Mouse (Mus musculus): ENCODE results near the gene Ftsj3. TPM values are rescaled to one million over a fixed set of nuclear protein-coding genes. Genes with fewer than 3 reads are reported as not detected.

Ftsj3 gene
- 8.2 and 9.8 TPM in 2 replicates for polyA plus RNA-seq (2021; fragmentation: Nextera tagmentation)
- long read RNA-seq, experiment 1, transcript Ftsj3-201 (21 exons, 3,144 nt) = major isoform, 16 of 27 reads
- long read RNA-seq, experiment 1, partial matches to known transcripts = 9 of 27 reads
- long read RNA-seq, experiment 1, other reads (novel, unspliced or antisense) = 2 of 27 reads
- long read RNA-seq, experiment 2, transcript Ftsj3-201 (21 exons, 3,144 nt) = major isoform, 107 of 139 reads
- long read RNA-seq, experiment 2, partial matches to known transcripts = 20 of 139 reads
- long read RNA-seq, experiment 2, other reads (novel, unspliced or antisense) = 12 of 139 reads

DNA sequence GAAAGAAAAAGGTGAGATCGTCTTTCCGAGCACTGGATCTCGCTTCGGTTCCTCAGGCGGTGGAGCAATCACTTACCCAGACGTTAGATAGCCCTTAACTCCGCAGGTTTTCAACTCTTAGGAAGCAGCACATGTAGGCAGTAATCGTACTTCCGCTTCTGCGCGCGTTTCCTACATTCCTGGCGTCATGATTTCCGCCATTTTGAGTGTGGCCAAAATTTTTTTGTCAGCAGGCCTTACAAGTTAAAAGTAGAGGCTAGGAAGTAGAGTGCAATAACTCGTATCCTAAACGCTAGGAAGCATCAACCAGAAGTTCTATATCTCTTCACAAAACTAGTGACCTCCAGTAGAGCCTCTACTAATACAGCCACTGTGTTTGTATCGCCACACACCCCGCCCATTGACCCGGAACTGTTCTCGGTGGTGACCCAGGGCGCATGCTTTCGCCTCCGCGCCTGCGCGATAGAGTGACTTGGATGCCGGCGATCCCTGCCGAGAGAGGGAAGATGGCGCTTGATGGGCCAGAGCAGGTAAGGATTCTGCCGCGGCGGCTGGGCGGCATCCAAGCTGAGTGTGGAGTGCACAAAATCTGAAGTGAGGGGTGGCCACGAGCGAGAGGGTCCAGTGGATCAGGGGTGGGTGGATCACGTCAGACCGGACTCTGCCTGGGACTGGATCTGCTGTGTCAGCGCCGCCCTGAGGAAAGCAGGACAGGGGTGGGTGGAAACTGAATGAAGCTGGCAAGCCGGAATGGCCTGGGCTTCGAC is at the start of gene Ftsj3, which contains the start of gene Psmc5:
Gene Ftsj3, minus strand, starts transcription at position 395 of the 767 bp plus-strand sequence.
Gene Psmc5, plus strand, starts transcription at position 470 of the 767 bp plus-strand sequence.

DNA sequence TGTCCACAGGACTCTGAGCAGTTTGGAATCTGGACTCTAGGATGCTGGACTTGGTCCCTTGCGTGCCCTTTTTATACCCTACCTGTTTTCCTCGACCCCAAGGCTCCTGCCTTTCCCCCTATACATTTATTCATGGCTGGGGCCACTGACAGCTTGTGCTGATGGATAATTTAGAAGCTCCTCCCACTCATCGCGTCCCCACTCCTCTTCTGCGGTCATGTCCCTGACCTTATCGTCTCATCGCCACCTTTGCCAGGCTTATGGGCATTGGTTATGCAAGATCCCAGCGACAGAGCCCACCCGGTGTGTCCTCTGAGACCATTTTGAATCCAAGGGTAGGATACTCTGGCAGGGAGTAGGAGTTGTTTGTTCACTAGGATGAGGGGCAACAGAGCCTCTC is 45.9 kb upstream of the Ftsj3 start, which contains the start of gene Gh:
Gene Gh, minus strand, starts transcription at position 101 of the 400 bp plus-strand sequence.

DNA sequence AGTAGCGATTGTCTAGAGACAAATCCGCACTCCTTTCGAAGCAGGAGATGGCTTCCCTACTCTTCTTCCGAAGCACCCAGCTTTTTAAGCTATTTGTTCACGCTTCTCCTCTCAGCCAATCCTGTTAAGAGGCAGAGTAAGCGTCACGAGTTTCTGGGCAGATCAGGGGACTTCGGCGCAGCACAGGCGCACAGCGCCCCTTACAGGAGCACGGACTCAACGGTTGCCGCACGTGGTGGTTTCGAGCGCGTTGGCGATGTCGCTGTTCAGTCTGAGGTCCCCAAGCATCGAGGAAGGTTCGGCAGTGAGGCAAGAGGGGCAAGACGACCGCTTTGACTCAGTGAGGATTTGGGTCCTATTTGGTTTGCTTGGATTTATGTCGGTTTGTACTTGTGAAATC is 20.6 kb upstream of the Ftsj3 start, which contains the start of gene Tcam1:
Gene Tcam1, plus strand, starts transcription at position 219 of the 400 bp plus-strand sequence.

DNA sequence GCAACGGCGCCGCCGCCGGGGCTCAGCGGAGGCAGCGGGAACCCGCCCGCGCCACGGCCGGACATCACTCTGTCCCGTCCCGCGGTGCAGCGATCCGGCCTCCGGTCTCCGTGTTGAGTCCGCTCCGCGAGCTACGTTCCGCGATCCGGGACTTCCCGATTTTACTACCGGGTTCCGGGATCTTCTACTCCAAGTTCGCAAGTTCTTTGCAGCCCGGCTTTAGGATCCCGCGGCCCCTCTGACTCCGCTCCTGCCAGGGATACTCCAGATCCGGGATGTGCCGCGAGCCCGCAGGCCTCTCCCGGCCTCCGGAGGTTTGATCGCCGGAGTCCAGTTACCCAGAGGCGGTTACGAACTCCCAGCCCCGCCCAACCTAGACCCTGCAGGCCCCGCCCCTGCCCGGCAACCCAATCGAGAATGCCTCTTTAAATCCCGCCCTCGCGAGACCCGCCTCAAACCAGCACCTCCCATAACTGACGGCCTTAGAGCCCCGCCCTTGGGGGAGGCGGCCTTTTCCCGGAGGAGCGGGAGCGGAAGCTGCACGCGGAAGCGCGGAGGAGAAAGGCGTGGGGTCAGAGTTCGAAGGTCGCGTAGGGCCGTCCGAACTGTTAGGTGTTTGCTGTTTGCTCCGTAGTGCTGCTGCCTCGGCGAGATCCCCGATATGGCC is 16.9 kb upstream of the Ftsj3 start, which contains the start of gene Smarcd2:
Gene Smarcd2, minus strand, starts transcription at position 329 of the 667 bp plus-strand sequence.

DNA sequence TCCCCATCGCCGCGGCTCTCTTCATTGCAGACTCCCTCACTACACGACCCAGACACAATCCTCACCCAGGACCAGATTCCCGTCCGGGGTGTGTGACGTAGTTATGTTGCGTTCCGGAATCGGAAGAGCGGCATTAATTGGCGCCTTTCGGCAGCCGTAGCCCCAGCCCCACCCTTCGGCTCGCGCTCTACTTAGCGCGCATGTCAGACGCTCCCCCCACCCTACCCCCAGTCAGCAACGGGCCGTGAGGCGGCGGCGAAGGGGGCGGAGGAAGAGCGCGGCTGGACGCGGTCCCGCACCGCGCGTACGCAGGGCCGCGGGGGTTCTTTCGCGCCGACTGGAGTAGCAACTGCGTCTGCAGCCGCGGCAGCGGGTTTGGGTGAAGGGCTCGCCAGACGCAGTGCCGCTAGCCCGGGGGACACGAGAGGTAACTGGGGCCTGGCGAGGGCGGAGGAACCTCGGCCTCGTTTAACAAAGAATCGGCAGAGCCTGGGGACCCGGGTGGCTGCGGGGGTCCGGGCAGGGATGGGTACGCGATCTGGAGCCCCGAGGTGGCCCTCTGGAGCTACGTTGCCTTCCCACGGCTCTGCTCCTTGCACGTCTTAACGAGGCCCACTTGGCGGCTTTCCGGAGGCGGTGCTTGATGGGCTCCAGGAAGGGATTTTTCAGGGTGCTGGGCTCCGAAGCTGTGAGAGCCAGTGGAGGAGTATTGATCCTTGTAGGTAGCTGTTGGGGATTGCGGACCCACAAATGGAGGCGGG is 39.0 kb downstream of the Ftsj3 start, which contains the start of gene Ddx42:
Gene Ddx42, plus strand, starts transcription at position 197 of the 761 bp plus-strand sequence.

DNA sequence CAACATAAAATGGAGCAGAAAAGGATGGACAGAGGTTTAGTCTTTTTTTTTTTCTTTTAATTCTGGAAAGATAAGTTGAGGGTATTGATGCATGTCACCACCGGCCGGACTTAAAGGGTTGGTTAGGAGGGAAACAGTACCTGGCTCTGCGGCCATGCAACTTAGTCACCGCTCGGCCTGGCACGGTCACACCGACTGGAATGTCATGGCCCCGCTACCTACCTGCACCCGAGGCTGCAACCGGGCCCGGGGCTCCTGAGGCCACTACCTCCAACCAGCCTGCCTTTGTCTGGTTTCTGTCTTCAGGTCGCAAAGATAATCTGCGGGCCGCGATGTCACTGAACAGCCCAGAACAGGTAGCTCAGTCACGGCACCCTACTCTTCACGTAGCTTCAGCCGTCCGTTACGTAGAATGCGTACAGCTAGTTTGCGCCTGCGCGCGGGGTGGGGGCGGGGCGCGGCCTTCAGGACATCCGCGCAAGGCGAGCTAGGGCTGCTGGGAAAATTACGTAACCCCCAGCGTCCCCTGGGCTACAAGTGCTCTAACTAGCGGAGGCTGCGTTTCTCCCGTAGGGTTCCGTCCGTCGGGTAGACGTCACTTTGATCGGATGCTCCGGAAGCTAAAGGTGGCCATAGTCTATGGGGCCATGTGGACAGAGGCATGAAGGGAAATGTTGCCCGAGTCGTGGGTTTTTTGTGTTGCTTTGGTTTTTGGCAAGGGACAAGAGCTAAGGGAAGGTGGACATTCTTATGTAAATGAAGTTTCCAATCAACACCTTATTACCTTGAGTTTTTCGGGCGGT is 39.8 kb downstream of the Ftsj3 start, which contains the start of gene Ccdc47:
Gene Ccdc47, minus strand, starts transcription at position 418 of the 803 bp plus-strand sequence.

DNA sequence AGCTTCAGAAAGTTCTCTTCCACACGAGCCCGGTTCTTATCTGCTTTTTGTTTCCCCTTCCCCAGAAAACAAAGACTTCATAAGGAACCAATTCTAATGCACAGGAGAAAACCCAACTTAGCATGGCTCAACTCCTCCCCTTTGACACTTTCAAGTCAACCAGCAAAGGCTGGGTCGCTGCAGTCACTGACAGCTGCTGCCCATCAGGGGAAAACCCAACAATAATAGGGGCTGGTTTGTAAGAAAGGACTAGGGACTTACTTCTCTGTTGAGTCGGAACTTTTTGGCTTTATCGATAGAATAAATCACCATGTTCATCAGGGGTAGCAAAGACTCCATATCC is 53.8 kb downstream of the Ftsj3 start, which contains the start of gene Strada:
Gene Strada, minus strand, starts transcription at position 46 of the 343 bp plus-strand sequence.

Other genes starting within 250 kb of the Ftsj3 start
- 0.63 and 0.65 TPM in 2 replicates for gene Kcnh6, start 248.0 kb downstream of the Ftsj3 start, polyA plus RNA-seq (2021; fragmentation: Nextera tagmentation)
- gene Dcaf7, start 219.2 kb downstream of the Ftsj3 start, polyA plus RNA-seq (2021; fragmentation: Nextera tagmentation) = 75.4 and 94.8 TPM in 2 replicates
- 4.8 TPM in 2 replicates for gene Taco1, start 190.0 kb downstream of the Ftsj3 start, polyA plus RNA-seq (2021; fragmentation: Nextera tagmentation)
- 1.2 and 1.4 TPM in 2 replicates for gene Map3k3, start 171.5 kb downstream of the Ftsj3 start, polyA plus RNA-seq (2021; fragmentation: Nextera tagmentation)
- gene Gm10840, start 95.2 kb downstream of the Ftsj3 start, polyA plus RNA-seq (2021; fragmentation: Nextera tagmentation) = 0.95 and 1.5 TPM in 2 replicates
- gene Limd2, start 95.2 kb downstream of the Ftsj3 start, polyA plus RNA-seq (2021; fragmentation: Nextera tagmentation) = 184 and 226 TPM in 2 replicates
- 10.6 and 12.9 TPM in 2 replicates for gene Strada, start 53.9 kb downstream of the Ftsj3 start, polyA plus RNA-seq (2021; fragmentation: Nextera tagmentation)
- gene Ccdc47, start 39.7 kb downstream of the Ftsj3 start, polyA plus RNA-seq (2021; fragmentation: Nextera tagmentation) = 50.5 and 54.2 TPM in 2 replicates
- 20.1 TPM in 2 replicates for gene Ddx42, start 39.2 kb downstream of the Ftsj3 start, polyA plus RNA-seq (2021; fragmentation: Nextera tagmentation)
- 471 and 488 TPM in 2 replicates for gene Psmc5, start 75 bp upstream of the Ftsj3 start, polyA plus RNA-seq (2021; fragmentation: Nextera tagmentation)
- gene Smarcd2, start 16.9 kb upstream of the Ftsj3 start, polyA plus RNA-seq (2021; fragmentation: Nextera tagmentation) = 2.2 and 2.6 TPM in 2 replicates
- gene Tcam1, start 20.6 kb upstream of the Ftsj3 start, polyA plus RNA-seq (2021; fragmentation: Nextera tagmentation) = 0.05 and 0.06 TPM in 2 replicates
- not detected in 2 replicates for gene Gh, start 45.8 kb upstream of the Ftsj3 start, polyA plus RNA-seq (2021; fragmentation: Nextera tagmentation)
- gene Cd79b, start 58.7 kb upstream of the Ftsj3 start, polyA plus RNA-seq (2021; fragmentation: Nextera tagmentation) = 0.80 and 1.1 TPM in 2 replicates
- gene Scn4a, start 97.2 kb upstream of the Ftsj3 start, polyA plus RNA-seq (2021; fragmentation: Nextera tagmentation) = 0.01 TPM in 1 of 2 replicates, not detected in the other
- gene Prr29, start 109.4 kb upstream of the Ftsj3 start, polyA plus RNA-seq (2021; fragmentation: Nextera tagmentation) = 0.38 and 0.44 TPM in 2 replicates
- 3.8 and 5.8 TPM in 2 replicates for gene Icam2, start 132.0 kb upstream of the Ftsj3 start, polyA plus RNA-seq (2021; fragmentation: Nextera tagmentation)
- gene Ern1, start 231.8 kb upstream of the Ftsj3 start, polyA plus RNA-seq (2021; fragmentation: Nextera tagmentation) = 0.79 and 1.3 TPM in 2 replicates

Data from layer of hippocampus, adult 6 months (tissue).